Mouse (Mus musculus) gastrocnemius, adult 2 months (tissue): ENCODE results near the gene Trir. TPM values are rescaled to one million over a fixed set of nuclear protein-coding genes. Genes with fewer than 3 reads are reported as not detected.
A peak's percentile ranks its signal among the peaks of the same experiment; 100 is the strongest.

Experiments used
- DNase-seq: peaks from one replicate; pipeline ENCODE4 v3.0.0; 2022
- H3K27ac ChIP-seq: fragments of 200-600 bp; 2 replicates; pipeline ENCODE4 v1.8.1; 2022; ENCODE audit warnings: mild to moderate bottlenecking
- H3K4me3 ChIP-seq: fragments of 200-600 bp; 2 replicates; pipeline ENCODE4 v1.8.1; 2022; ENCODE audit warnings: mild to moderate bottlenecking, moderate library complexity
- CTCF ChIP-seq: fragments of 200-600 bp; IDR thresholded peaks from 2 replicates; pipeline ENCODE4 v1.8.1; 2022; ENCODE audit warnings: antibody characterized with exemption, mild to moderate bottlenecking, moderate library complexity
- intact Hi-C: fragments of 180-260 bp; cut with DNase I; formaldehyde crosslinking; loops from one replicate; pipeline ENCODE4 v1.15.1; 2025
- microRNA-seq: library from miRNA; unstranded; fragments of <30 nt; microRNA quantifications from one replicate; pipeline ENCODE4 v1.2.0, GENCODE M21; 2021
- total RNA-seq, 2 experiments: library from RNA; stranded (reverse); gene quantifications; 2 replicates each; pipeline ENCODE4 v1.2.3; 2021

Trir gene
- total RNA-seq, 2 experiments from 2014 or later = 71.9 to 72.4 TPM

DNA sequence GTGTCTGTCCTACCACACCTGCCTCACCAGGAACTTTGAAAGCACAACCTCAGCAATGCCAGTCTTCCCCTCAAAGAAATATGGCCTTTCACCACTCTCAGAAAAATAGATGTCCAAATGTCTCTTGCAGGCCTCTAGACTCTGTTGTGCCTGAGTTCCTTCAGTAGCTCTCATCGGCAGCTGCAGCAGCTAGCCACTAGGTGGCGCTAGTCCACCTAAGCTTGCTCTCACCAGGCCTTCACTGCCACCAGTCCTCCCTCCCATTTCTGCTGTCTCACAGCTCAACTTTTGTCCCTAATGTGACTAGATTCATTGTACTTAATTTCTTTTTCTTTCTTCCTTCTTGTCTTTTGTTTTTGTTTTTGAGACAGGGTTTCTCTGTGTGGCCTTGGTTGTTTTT lies 50.4 kb downstream of the Trir start:
- DNase-seq = peak; percentile 81
- intact Hi-C loops = loop anchor here (2.0 to 10.0 kb wide), 3 partner anchors 94 to 328 kb away; partner anchors contain the start of genes Orc6 and Vps35
- Histone ChIP-seq H3K27ac (peak overlapping the region; percentile 70), H3K4me3 (no peak overlapping the region)
- no peak; the same call in 1 of the 2 replicates for TF ChIP-seq CTCF

Small RNA genes lying within 50 kb of the gene (microRNA-seq; reads per million reads assigned to microRNA genes)
- not detected for gene Mir7070

Other genes with a start within 250 kb of the Trir start
- 100 to 1,000 TPM; 465 to 558 TPM for gene Nfix, start 226.5 kb upstream of the Trir start, total RNA-seq
- gene Dand5, start 204.0 kb upstream of the Trir start, total RNA-seq = 10 to 100 TPM; 10.2 to 14.3 TPM
- 10 to 100 TPM; 16.2 to 30.4 TPM for gene Gadd45gip1, start 195.3 kb upstream of the Trir start, total RNA-seq
- gene Rad23a, start 186.2 kb upstream of the Trir start, total RNA-seq = 100 to 1,000 TPM; 159 to 172 TPM
- 100 to 1,000 TPM; 149 to 205 TPM for gene Calr, start 179.9 kb upstream of the Trir start, total RNA-seq
- gene Farsa, start 169.8 kb upstream of the Trir start, total RNA-seq = 10 to 100 TPM; 23.8 to 24.9 TPM
- gene Syce2, start 154.7 kb upstream of the Trir start, total RNA-seq = 1 to 10 TPM; 1.2 to 1.8 TPM
- gene Gcdh, start 132.9 kb upstream of the Trir start, total RNA-seq = 10 to 100 TPM; 33.9 to 51.1 TPM
- gene Klf1, start 124.9 kb upstream of the Trir start, total RNA-seq = not detected
- 1 to 10 TPM; 4.0 to 8.4 TPM for gene Dnase2a, start 118.3 kb upstream of the Trir start, total RNA-seq
- gene Mast1, start 89.5 kb upstream of the Trir start, total RNA-seq = under 1 TPM in 1 of 2 experiments, not detected in 1; 0.17 TPM
- gene Rtbdn, start 79.8 kb upstream of the Trir start, total RNA-seq = not detected
- gene Gm49661, start 57.4 kb upstream of the Trir start, total RNA-seq = not detected
- gene Prdx2, start 57.2 kb upstream of the Trir start, total RNA-seq = 100 to 1,000 TPM; 151 to 245 TPM
- gene Rnaseh2a, start 57.1 kb upstream of the Trir start, total RNA-seq = 10 to 100 TPM; 22.1 to 25.9 TPM
- 10 to 100 TPM in 1 of 2 experiments, 1 to 10 TPM in 1; 5.7 to 10.1 TPM for gene Junb, start 48.1 kb upstream of the Trir start, total RNA-seq
- gene Hook2, start 36.2 kb upstream of the Trir start, total RNA-seq = 1 to 10 TPM; 1.4 to 2.0 TPM
- gene Best2, start 12.3 kb upstream of the Trir start, total RNA-seq = not detected
- gene Asna1, start 1.5 kb upstream of the Trir start, total RNA-seq = 10 to 100 TPM; 50.6 to 58.0 TPM
- 10 to 100 TPM; 29.9 to 33.4 TPM for gene Tnpo2, start 10.1 kb downstream of the Trir start, total RNA-seq
- 1 to 10 TPM; 1.4 to 1.5 TPM for gene Fbxw9, start 33.2 kb downstream of the Trir start, total RNA-seq
- not detected for gene Gm5741, start 41.2 kb downstream of the Trir start, total RNA-seq
- 10 to 100 TPM; 27.0 to 28.2 TPM for gene Dhps, start 44.9 kb downstream of the Trir start, total RNA-seq
- gene Wdr83os, start 53.9 kb downstream of the Trir start, total RNA-seq = 10 to 100 TPM; 44.2 to 44.9 TPM
- gene Wdr83, start 54.5 kb downstream of the Trir start, total RNA-seq = 10 to 100 TPM; 16.5 to 17.2 TPM
- gene Man2b1, start 56.4 kb downstream of the Trir start, total RNA-seq = 10 to 100 TPM in 1 of 2 experiments, 1 to 10 TPM in 1; 8.1 to 10.3 TPM
- gene Zfp791, start 96.3 kb downstream of the Trir start, total RNA-seq = 1 to 10 TPM in 1 of 2 experiments, under 1 TPM in 1; 0.84 to 1.2 TPM
- gene Cks1brt, start 125.1 kb downstream of the Trir start, total RNA-seq = not detected
- gene Olfr371, start 199.2 kb downstream of the Trir start, total RNA-seq = not detected